Mouse (Mus musculus): ENCODE measurements around the gene Gm20772.
"Not testable (repeated sequence)": the region's sequence is repeated elsewhere in the genome, so short reads cannot be mapped to it uniquely, and the experiment has no call there.

Gene Gm20772

GRCm38 (mm10) chrY:17874441-17874840, at the start of gene Gm20772, which contains the start of gene Gm20831:
Gene Gm20772, plus strand, starts transcription at chrY:17874741.
Gene Gm20831, plus strand, starts transcription at chrY:17874741.
- DNase-seq (ENCODE audit: low spot score) = not testable (repeated sequence)

- not testable (repeated sequence) for DNase-seq (ENCODE audit: low spot score)
Measured at GRCm38 (mm10) chrY:17846166-17846565, 28.4 kb upstream of the Gm20772 start, which contains the start of gene Gm21904. Gene Gm21904, minus strand, starts transcription at chrY:17846266.
